ENCODE assay signal across 17 mouse cellular contexts in the genomic region with DNA sequence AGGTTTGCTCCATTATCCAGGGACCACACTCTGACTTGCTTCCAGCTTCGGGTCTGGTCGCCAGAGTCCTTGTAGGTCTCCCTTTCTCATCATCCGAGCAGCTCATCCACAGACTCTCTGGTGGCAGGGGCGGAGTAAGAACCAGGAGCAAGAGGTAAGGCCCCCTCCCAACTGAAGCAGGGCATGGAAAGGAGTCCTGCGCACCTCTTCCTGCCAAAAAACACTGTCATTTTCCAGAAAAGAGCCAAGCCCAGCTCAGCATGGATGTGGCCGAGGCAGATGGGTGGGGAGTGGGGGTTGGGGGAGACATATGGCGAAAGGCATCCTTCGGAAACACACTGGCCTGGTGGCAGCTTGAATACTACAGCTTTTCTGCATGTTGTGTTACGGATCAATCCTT. TPM values are rescaled to one million over a fixed set of nuclear protein-coding genes. Genes with fewer than 3 reads are reported as not detected.
DNase-seq lines count a peak whose midpoint lies in the region; ATAC-seq lines count a peak whose summit lies in the region.
"Had no signal": no experiment of that assay in that cellular context is flagged by ENCODE, and none has a peak within 500 bp of the region (broad histone marks: within the 10 kb centered on the region; RNA-seq: fewer than 3 reads in every experiment).

No protein-coding gene starts in this region.

- no peaks in the 10 kb centered on the region for H3K4me1 ChIP-seq in embryonic facial prominence, embryonic 13.5 days
- H3K4me1 ChIP-seq in embryonic facial prominence, embryonic 10.5 days = peaks cover 12% of the 10 kb centered on the region
- H3K4me1 ChIP-seq in hindbrain, embryonic 14.5 days (replicated peaks; ENCODE audit: control insufficient read depth, insufficient read depth, low read length) = peaks cover 8% of the 10 kb centered on the region
- H3K4me1 ChIP-seq: liver, embryonic 12.5 days had no signal

- ATAC-seq in embryonic facial prominence, embryonic 13.5 days (ENCODE audit: insufficient number of reproducible peaks, insufficient read depth, low FRiP score, low TSS enrichment, low read depth) = 0 out of 2 replicates have a peak, but pooled peaks have one; percentile 28
- ATAC-seq in hindbrain, embryonic 14.5 days (ENCODE audit: low FRiP score) = no peak
- ATAC-seq: liver, embryonic 12.5 days; Patski had no signal

- no peak overlapping the region for H3K4me3 ChIP-seq in embryonic facial prominence, embryonic 13.5 days
- H3K4me3 ChIP-seq in embryonic facial prominence, embryonic 10.5 days = no peak overlapping the region
- H3K4me3 ChIP-seq in hindbrain, embryonic 14.5 days (replicated peaks; ENCODE audit: low read length) = no peak overlapping the region
- H3K4me3 ChIP-seq: heart, embryonic 15.5 days; liver, embryonic 12.5 days had no signal

- no peaks in the 10 kb centered on the region for H3K27me3 ChIP-seq in embryonic facial prominence, embryonic 13.5 days
- H3K27me3 ChIP-seq in embryonic facial prominence, embryonic 10.5 days (replicated peaks; ENCODE audit: low read depth, poor library complexity, severe bottlenecking) = peaks cover 6% of the 10 kb centered on the region; the same call in 1 of the 2 replicates
- no peaks in the 10 kb centered on the region for H3K27me3 ChIP-seq in hindbrain, embryonic 14.5 days (ENCODE audit: control insufficient read depth, insufficient read depth, low read length)
- H3K27me3 ChIP-seq: heart, embryonic 15.5 days had no signal

- no peak overlapping the region for H3K27ac ChIP-seq in embryonic facial prominence, embryonic 13.5 days
- H3K27ac ChIP-seq in embryonic facial prominence, embryonic 10.5 days (replicated peaks) = no peak overlapping the region
- peak overlapping the region; percentile 70 for H3K27ac ChIP-seq in hindbrain, embryonic 14.5 days
- H3K27ac ChIP-seq: heart, embryonic 15.5 days; liver, embryonic 12.5 days; stomach, postnatal 0 days had no signal

- H3K4me2 ChIP-seq in embryonic facial prominence, embryonic 13.5 days = no peak overlapping the region
- no peak overlapping the region for H3K4me2 ChIP-seq in hindbrain, embryonic 14.5 days (replicated peaks)
- H3K4me2 ChIP-seq: heart, embryonic 15.5 days; liver, embryonic 12.5 days had no signal

- no peak overlapping the region for H3K9ac ChIP-seq in embryonic facial prominence, embryonic 13.5 days
- H3K9ac ChIP-seq in hindbrain, embryonic 14.5 days = no peak overlapping the region
- H3K9ac ChIP-seq: heart, embryonic 15.5 days; liver, embryonic 12.5 days had no signal

- H3K9me3 ChIP-seq in embryonic facial prominence, embryonic 13.5 days = no peaks in the 10 kb centered on the region
- no peaks in the 10 kb centered on the region for H3K9me3 ChIP-seq in embryonic facial prominence, embryonic 10.5 days
- no peaks in the 10 kb centered on the region for H3K9me3 ChIP-seq in hindbrain, embryonic 14.5 days (ENCODE audit: control insufficient read depth, low read length)
- H3K9me3 ChIP-seq: heart, embryonic 15.5 days; liver, embryonic 12.5 days had no signal

- whole genome bisulfite sequencing in embryonic facial prominence, embryonic 13.5 days = 78% methylated on average over 9 of the region's 9 CpGs
- WGBS in embryonic facial prominence, embryonic 10.5 days = 82% methylated on average over 9 of the region's 9 CpGs
- 64% methylated on average over 9 of the region's 9 CpGs for WGBS in hindbrain, embryonic 14.5 days

- no peak for DNase-seq in embryonic facial prominence, embryonic 10.5 days (ENCODE audit: low spot score)
- DNase-seq in brain, adult 2 months (ENCODE audit: low read depth, low spot score) = peak; percentile 98
- DNase-seq in cerebellum, postnatal 14 days = peak; percentile 94 to 95
- no peak for DNase-seq in hindbrain, embryonic 14.5 days (ENCODE audit: low spot score)
- no peak for DNase-seq in gastrocnemius, adult 8-10 months (ENCODE audit: low spot score in 2 of 2)
- DNase-seq in T-cell, adult 2 months (ENCODE audit: low spot score) = no peak
- DNase-seq in thymus, postnatal 36 days = no peak
- DNase-seq: gastrocnemius, postnatal 36 days; kidney, postnatal 10 days; lung, postnatal 14 days had no signal

- no peaks in the 10 kb centered on the region for H3K36me3 ChIP-seq in embryonic facial prominence, embryonic 13.5 days
- no peaks in the 10 kb centered on the region for H3K36me3 ChIP-seq in embryonic facial prominence, embryonic 10.5 days (replicated peaks)
- peaks cover 16% of the 10 kb centered on the region for H3K36me3 ChIP-seq in hindbrain, embryonic 14.5 days (replicated peaks; ENCODE audit: control insufficient read depth, insufficient read depth)
- H3K36me3 ChIP-seq: heart, embryonic 15.5 days; liver, embryonic 12.5 days had no signal

RNA-seq across cellular contexts. Expression of gene Cntn2, which starts 26.5 kb away (rescaled TPM):
- polyA plus RNA-seq in embryonic facial prominence, embryonic 13.5 days (2015; fragmentation: Nextera tagmentation; extraction: Ambion mirVana) = 2.9 and 4.4 TPM in 2 replicates
- polyA plus RNA-seq in embryonic facial prominence, embryonic 10.5 days (2016; fragmentation: Nextera tagmentation; extraction: Ambion mirVana) = 14.7 and 15.1 TPM in 2 replicates
- 26.1 and 28.1 TPM in 2 replicates for polyA plus RNA-seq in hindbrain, embryonic 14.5 days (2014; fragmentation: Nextera tagmentation; extraction: Ambion mirVana)
- total RNA-seq in gastrocnemius, adult 8-10 months (2022) = not detected
- total RNA-seq: adrenal gland, adult 18-20 months; gastrocnemius, postnatal 36 days; monocyte, adult 5-6 weeks had no signal

Comparison
In these comparisons a context has a peak if more than half of its experiments do, and no peak if none do; other contexts are left out.
1. DNase-seq: peak in brain, adult 2 months (single experiment) and cerebellum, postnatal 14 days (2 of 2); none in embryonic facial prominence, embryonic 10.5 days (single experiment), hindbrain, embryonic 14.5 days (single experiment), gastrocnemius, adult 8-10 months (0 of 2), T-cell, adult 2 months (single experiment) and thymus, postnatal 36 days (0 of 2).